Mouse (Mus musculus) frontal cortex, postnatal 25 days (tissue): ENCODE data around the gene Pacsin3.

Experiments
- DNase-seq, 2 experiments: peaks; one replicate each; pipeline ENCODE4 v3.0.0; 2022; ENCODE audit warnings: low spot score in 2 of 2

The Pacsin3 gene

DNA sequence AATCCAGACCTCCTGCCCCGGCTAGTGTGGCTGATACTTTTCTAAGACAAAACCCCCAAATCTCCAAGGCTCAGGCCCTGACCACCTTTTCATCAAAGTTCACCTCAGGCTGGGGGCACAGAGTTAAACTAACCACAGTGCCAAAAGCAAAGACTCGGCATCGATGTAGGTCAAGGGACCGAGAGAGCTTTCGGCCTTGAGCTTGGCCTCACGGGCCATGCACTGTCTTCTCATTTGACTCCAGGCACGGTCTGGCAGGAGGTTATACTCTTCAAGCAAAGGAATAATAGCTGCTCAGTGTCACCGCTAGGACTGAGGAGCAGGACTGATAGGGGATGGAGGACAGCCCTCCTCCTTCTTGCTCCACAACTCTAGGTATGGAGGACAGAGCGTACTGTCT lies 50.2 kb downstream of the Pacsin3 start:
- DNase-seq = no peak

DNA sequence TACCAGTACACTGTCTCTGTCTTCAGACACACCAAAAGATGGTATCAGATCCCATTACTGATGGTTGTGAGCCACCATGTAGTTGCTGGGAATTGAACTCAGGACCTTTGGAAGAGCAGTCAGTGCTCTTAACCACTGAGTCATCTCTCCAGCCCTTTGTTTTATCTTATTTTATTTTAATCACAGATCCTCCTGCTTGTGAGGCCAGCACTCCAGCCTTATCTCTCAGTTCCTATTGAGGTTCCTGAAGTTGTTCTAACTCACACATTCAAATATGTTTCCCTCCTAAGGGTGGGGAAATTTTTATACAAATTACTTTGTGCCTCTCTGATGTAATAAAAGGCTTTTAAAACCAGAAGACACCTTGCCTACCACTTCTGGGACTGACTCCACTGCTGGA lies 50.8 kb downstream of the Pacsin3 start:
- no peak for DNase-seq

DNA sequence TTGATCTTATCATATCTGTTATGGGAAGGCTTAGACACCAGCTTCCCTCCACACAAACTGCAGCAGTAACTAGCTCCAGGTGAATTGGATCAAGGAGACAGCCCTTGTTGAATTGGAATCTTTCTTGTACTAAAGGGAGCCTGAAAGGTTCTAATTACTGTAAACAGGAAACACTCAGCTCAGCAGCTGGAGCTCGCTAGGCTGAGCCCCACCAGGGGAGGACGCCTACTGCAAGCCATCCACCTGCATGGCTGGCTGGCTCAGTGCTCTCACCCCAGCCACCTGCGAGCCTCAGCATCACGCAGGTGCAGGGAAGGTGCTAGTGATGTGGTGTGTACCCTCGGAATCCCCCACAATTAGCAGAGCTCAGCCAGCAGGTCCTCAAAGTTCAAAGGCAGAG lies 52.9 kb downstream of the Pacsin3 start:
- no peak for DNase-seq

DNA sequence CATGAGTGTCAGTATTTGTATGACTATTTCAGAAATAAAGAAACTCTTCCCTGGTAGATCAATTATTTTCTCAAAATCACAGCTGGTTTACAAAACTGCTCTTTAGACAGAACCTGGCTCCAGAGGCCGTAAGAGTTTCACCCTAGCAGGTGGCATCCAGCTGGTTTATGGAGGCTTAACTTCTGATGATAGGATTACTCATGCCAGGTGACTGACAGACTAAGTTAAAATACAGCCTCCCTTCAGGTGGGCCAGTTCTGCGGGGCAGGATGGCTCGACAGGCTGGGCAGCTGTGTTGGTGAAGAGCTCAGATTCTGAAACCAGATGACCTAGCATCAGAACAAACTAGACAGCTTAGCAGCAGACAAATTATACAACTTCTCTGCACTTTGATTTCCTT lies 53.8 kb downstream of the Pacsin3 start:
- DNase-seq = no peak

DNA sequence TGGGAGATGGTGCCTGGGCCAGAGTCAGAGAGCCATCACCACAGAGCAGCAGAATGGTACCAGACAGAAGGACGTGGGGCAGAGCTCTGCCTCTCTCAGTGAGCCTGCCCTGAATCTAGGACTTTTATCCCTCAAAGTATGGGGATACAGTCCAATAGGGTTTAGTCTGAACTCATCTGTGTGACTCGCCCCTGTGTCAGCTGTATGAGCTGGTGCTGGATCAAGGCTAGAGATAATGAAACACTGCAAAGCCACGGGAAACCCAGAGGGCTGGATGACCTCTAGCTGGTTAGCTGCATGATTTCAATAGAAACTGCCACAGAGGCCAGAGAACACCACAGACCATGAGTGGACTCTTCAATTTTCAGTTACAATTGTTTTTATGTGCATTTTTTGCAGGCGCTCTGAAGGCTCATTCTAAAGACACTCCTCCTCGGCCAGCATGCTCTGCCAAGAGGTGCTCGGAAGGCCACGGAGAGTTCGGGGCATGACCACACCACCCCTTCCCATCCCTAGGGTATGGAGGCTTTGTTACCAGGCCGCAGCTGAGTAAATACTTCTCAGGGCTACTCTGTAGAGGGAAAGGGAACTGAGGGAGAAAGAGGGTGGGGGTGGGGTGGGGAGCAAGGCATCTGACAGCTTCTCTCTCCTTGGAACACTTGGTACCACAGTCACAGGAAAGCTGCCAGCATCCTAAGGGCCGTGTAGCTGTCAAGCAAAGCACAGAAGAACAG lies 57.0 kb downstream of the Pacsin3 start:
- no peak for DNase-seq

DNA sequence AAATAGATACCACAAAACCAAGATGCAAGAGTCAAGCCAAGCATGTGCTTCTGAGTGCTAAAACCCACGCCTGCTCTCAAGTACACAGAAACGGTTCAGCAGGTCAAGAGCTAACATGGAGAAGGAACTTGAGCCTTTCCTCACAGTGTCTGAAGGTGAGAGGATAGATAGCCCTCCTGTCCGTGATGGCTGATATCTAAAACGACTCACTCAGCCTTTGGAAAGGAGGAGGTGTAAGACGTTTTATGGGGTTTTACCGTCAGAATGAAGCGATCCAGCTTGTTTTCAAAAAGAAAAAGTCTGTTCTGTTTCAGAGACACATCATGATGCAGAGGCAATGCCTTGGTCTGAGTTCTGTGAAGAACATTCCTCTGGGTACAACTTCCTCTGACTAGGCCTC lies 58.4 kb downstream of the Pacsin3 start:
- DNase-seq = no peak
